Mouse (Mus musculus) erythroblast, embryonic 14.5 days (primary cell): ENCODE data around the gene Dagla.

ENCODE experiments used
- GATA1 ChIP-seq: IDR thresholded peaks from 2 replicates; pipeline ENCODE4 v1.6.1; 2012; ENCODE audit warnings: low read length, inconsistent platforms, mixed read lengths
- TAL1 ChIP-seq: IDR thresholded peaks from 3 replicates; pipeline ENCODE4 v1.6.1; 2012; ENCODE audit warnings: low read length, inconsistent platforms, mixed read lengths

- TF ChIP-seq TAL1 (no peak), GATA1 (no peak)
Observed at GRCm38 (mm10) chr19:10224637-10225453, 79.8 kb downstream of the Dagla start.
